Mouse (Mus musculus): ENCODE results near the gene Tmcc2. TPM values are rescaled to one million over a fixed set of nuclear protein-coding genes. Genes with fewer than 3 reads are reported as not detected.

The Tmcc2 gene
- polyA plus RNA-seq, 1 experiment from 2014 or later = 52.9 TPM

- H3K36me3 ChIP-seq = peaks cover 14% of the 10 kb centered on the region; the same call in 1 of the 2 replicates
- ATAC-seq (ENCODE audit: insufficient number of reproducible peaks, low FRiP score) = no peak
- 50% methylated on average over 17 of the region's 17 CpGs for WGBS
- H3K4me3 ChIP-seq = no peak overlapping the region
- no peaks in the 10 kb centered on the region for H3K27me3 ChIP-seq (replicated peaks)
- no peak overlapping the region for H3K27ac ChIP-seq (ENCODE audit: poor library complexity, severe bottlenecking)
- H3K9ac ChIP-seq = no peak overlapping the region
- no peaks in the 10 kb centered on the region for H3K9me3 ChIP-seq (replicated peaks)
- H3K4me2 ChIP-seq = peak overlapping the region; percentile 18; the same call in 1 of the 2 replicates
- peaks cover 25% of the 10 kb centered on the region for H3K4me1 ChIP-seq (replicated peaks)
Measured at GRCm38 (mm10) chr1:132327477-132327876, 63.6 kb downstream of the Tmcc2 start.

GRCm38 (mm10) chr1:132326777-132327176 lies 64.3 kb downstream of the Tmcc2 start:
- Histone ChIP-seq H3K9me3 (replicated peaks) (no peaks in the 10 kb centered on the region), H3K27ac (ENCODE audit: poor library complexity, severe bottlenecking) (no peak overlapping the region), H3K27me3 (replicated peaks) (no peaks in the 10 kb centered on the region), H3K4me3 (no peak overlapping the region), H3K9ac (no peak overlapping the region), H3K4me1 (replicated peaks) (peaks cover 30% of the 10 kb centered on the region), H3K36me3 (peaks cover 10% of the 10 kb centered on the region; the same call in 1 of the 2 replicates), H3K4me2 (no peak overlapping the region)
- no peak for ATAC-seq (ENCODE audit: insufficient number of reproducible peaks, low FRiP score)
- WGBS = 69% methylated on average over 9 of the region's 9 CpGs

GRCm38 (mm10) chr1:132322711-132323542 lies 68.2 kb downstream of the Tmcc2 start:
- Histone ChIP-seq H3K4me1 (replicated peaks) (peaks cover 47% of the 10 kb centered on the region), H3K36me3 (no peaks in the 10 kb centered on the region), H3K4me3 (no peak overlapping the region), H3K27ac (ENCODE audit: poor library complexity, severe bottlenecking) (no peak overlapping the region), H3K27me3 (replicated peaks) (no peaks in the 10 kb centered on the region), H3K9me3 (replicated peaks) (no peaks in the 10 kb centered on the region), H3K4me2 (no peak overlapping the region), H3K9ac (no peak overlapping the region)
- WGBS = 40% methylated on average over 13 of the region's 13 CpGs
- ATAC-seq (ENCODE audit: insufficient number of reproducible peaks, low FRiP score) = no peak

GRCm38 (mm10) chr1:132321821-132322580 lies 69.1 kb downstream of the Tmcc2 start:
- Histone ChIP-seq H3K36me3 (no peaks in the 10 kb centered on the region), H3K4me2 (no peak overlapping the region), H3K4me3 (no peak overlapping the region), H3K9ac (no peak overlapping the region), H3K27me3 (replicated peaks) (peaks cover 6% of the 10 kb centered on the region; the same call in 1 of the 2 replicates), H3K4me1 (replicated peaks) (peaks cover 48% of the 10 kb centered on the region), H3K27ac (ENCODE audit: poor library complexity, severe bottlenecking) (no peak overlapping the region), H3K9me3 (replicated peaks) (no peaks in the 10 kb centered on the region)
- 54% methylated on average over 7 of the region's 7 CpGs for WGBS
- no peak for ATAC-seq (ENCODE audit: insufficient number of reproducible peaks, low FRiP score)

- Histone ChIP-seq H3K27ac (ENCODE audit: poor library complexity, severe bottlenecking) (no peak overlapping the region), H3K9ac (no peak overlapping the region), H3K36me3 (no peaks in the 10 kb centered on the region), H3K27me3 (replicated peaks) (peaks cover 12% of the 10 kb centered on the region), H3K4me3 (no peak overlapping the region), H3K4me2 (no peak overlapping the region), H3K4me1 (replicated peaks) (peaks cover 49% of the 10 kb centered on the region), H3K9me3 (replicated peaks) (no peaks in the 10 kb centered on the region)
- ATAC-seq (ENCODE audit: insufficient number of reproducible peaks, low FRiP score) = no peak
- WGBS = 47% methylated on average over 5 of the region's 5 CpGs
Measured at GRCm38 (mm10) chr1:132319242-132319641, 71.8 kb downstream of the Tmcc2 start.

- ATAC-seq (ENCODE audit: insufficient number of reproducible peaks, low FRiP score) = no peak
- Histone ChIP-seq H3K9ac (0 out of 2 replicates have a peak overlapping the region, but pooled peaks have one; percentile 29), H3K4me3 (no peak overlapping the region), H3K4me1 (replicated peaks) (peaks cover 47% of the 10 kb centered on the region), H3K36me3 (no peaks in the 10 kb centered on the region), H3K27me3 (replicated peaks) (peaks cover 17% of the 10 kb centered on the region), H3K27ac (ENCODE audit: poor library complexity, severe bottlenecking) (no peak overlapping the region), H3K9me3 (replicated peaks) (no peaks in the 10 kb centered on the region), H3K4me2 (no peak overlapping the region)
- 46% methylated on average over 8 of the region's 8 CpGs for WGBS
Measured at GRCm38 (mm10) chr1:132317894-132318863, 72.9 kb downstream of the Tmcc2 start.

GRCm38 (mm10) chr1:132317413-132317812 lies 73.7 kb downstream of the Tmcc2 start:
- 73% methylated on average over 4 of the region's 4 CpGs for WGBS
- no peak overlapping the region for H3K9ac ChIP-seq
- H3K27me3 ChIP-seq (replicated peaks) = peaks cover 17% of the 10 kb centered on the region
- H3K36me3 ChIP-seq = no peaks in the 10 kb centered on the region
- no peak overlapping the region for H3K4me3 ChIP-seq
- H3K4me1 ChIP-seq (replicated peaks) = peaks cover 41% of the 10 kb centered on the region
- H3K27ac ChIP-seq (ENCODE audit: poor library complexity, severe bottlenecking) = no peak overlapping the region
- ATAC-seq (ENCODE audit: insufficient number of reproducible peaks, low FRiP score) = no peak
- peak overlapping the region; percentile 98 for H3K4me2 ChIP-seq
- H3K9me3 ChIP-seq (replicated peaks) = no peaks in the 10 kb centered on the region

- Histone ChIP-seq H3K4me3 (peak overlapping the region; percentile 67), H3K36me3 (no peaks in the 10 kb centered on the region), H3K9me3 (replicated peaks) (no peaks in the 10 kb centered on the region), H3K4me2 (peak overlapping the region; percentile 98), H3K9ac (peak overlapping the region; percentile 78), H3K27ac (ENCODE audit: poor library complexity, severe bottlenecking) (no peak overlapping the region), H3K4me1 (replicated peaks) (peaks cover 45% of the 10 kb centered on the region), H3K27me3 (replicated peaks) (peaks cover 17% of the 10 kb centered on the region)
- WGBS = 37% methylated on average over 7 of the region's 7 CpGs
- ATAC-seq (ENCODE audit: insufficient number of reproducible peaks, low FRiP score) = no peak
Measured at GRCm38 (mm10) chr1:132316625-132316994, 74.5 kb downstream of the Tmcc2 start.

- H3K27ac ChIP-seq (ENCODE audit: poor library complexity, severe bottlenecking) = no peak within 1 kb of the TSS
- peak within 1 kb of the TSS; percentile 78 for H3K9ac ChIP-seq
- H3K27me3 ChIP-seq (replicated peaks) = peaks cover 17% of the 10 kb centered on the region
- peak; percentile 68 for ATAC-seq (ENCODE audit: insufficient number of reproducible peaks, low FRiP score)
- H3K4me2 ChIP-seq = peak within 1 kb of the TSS; percentile 98
- no peaks in the 10 kb centered on the region for H3K36me3 ChIP-seq
- under 1% methylated on average over 67 of the region's 67 CpGs for WGBS
- H3K9me3 ChIP-seq (replicated peaks) = no peaks in the 10 kb centered on the region
- H3K4me3 ChIP-seq = peak within 1 kb of the TSS; percentile 67
- H3K4me1 ChIP-seq (replicated peaks) = peaks cover 51% of the 10 kb centered on the region
Measured at GRCm38 (mm10) chr1:132315889-132316624, 75.0 kb downstream of the Tmcc2 start, which contains the start of gene Nuak2. TSS of gene Nuak2 (plus strand) at chr1:132316126.

- peaks cover 47% of the 10 kb centered on the region for H3K4me1 ChIP-seq (replicated peaks)
- H3K27ac ChIP-seq (ENCODE audit: poor library complexity, severe bottlenecking) = peak overlapping the region; percentile 49; the same call in 1 of the 2 replicates
- H3K9ac ChIP-seq = no peak overlapping the region
- H3K36me3 ChIP-seq = no peaks in the 10 kb centered on the region
- ATAC-seq (ENCODE audit: insufficient number of reproducible peaks, low FRiP score) = 0 out of 2 replicates have a peak, but pooled peaks have one; percentile 8
- H3K9me3 ChIP-seq (replicated peaks) = no peaks in the 10 kb centered on the region
- 57% methylated on average over 3 of the region's 3 CpGs for WGBS
- H3K4me3 ChIP-seq = no peak overlapping the region
- peaks cover 21% of the 10 kb centered on the region for H3K27me3 ChIP-seq (replicated peaks)
- H3K4me2 ChIP-seq = no peak overlapping the region
Measured at GRCm38 (mm10) chr1:132312703-132313102, 78.4 kb downstream of the Tmcc2 start.

Measured in heart, embryonic 12.5 days (tissue).